Mouse (Mus musculus) urinary bladder, postnatal 14 days (tissue): ENCODE measurements at regions not wholly inside any gene's neighbourhood (a gene's known extent, or its start where the extent isn't known, plus 50 kb on each side); places are given as distances from the start of the nearest gene placed in this dataset.
A peak's percentile ranks its signal among the peaks of the same experiment; 100 is the strongest.

Experiments used
- DNase-seq: peaks from one replicate; pipeline ENCODE4 v3.0.0; 2021; ENCODE audit warnings: low spot score

GRCm38 (mm10) chr1:71900106-71901074 lies 247.4 kb upstream of the Fn1 start:
- DNase-seq = no peak

- no peak for DNase-seq
These were observed 246.1 kb upstream of the Fn1 start for GRCm38 (mm10) chr1:71899128-71899527.

DNA sequence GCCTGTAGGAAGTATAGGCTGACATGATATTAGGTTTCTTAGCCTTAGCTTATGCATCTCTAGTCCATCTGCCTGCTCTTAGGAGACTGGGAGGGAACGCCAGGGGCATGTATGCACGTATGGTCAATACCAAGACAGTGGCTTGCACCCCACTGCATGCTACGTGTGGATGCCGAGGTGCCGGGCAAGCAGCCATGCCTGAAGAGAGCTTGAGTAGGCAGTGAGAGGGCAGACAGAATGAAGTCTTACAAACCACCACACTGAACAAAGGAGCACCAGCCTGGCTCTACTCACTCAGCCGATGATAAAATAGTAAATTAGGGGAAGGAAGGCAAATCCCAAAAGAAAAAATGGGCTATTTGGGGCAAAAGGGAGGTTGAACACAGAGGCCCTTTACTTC lies 245.2 kb upstream of the Fn1 start:
- no peak for DNase-seq

GRCm38 (mm10) chr1:71897464-71898051 lies 244.6 kb upstream of the Fn1 start:
- DNase-seq = peak; percentile 27

DNA sequence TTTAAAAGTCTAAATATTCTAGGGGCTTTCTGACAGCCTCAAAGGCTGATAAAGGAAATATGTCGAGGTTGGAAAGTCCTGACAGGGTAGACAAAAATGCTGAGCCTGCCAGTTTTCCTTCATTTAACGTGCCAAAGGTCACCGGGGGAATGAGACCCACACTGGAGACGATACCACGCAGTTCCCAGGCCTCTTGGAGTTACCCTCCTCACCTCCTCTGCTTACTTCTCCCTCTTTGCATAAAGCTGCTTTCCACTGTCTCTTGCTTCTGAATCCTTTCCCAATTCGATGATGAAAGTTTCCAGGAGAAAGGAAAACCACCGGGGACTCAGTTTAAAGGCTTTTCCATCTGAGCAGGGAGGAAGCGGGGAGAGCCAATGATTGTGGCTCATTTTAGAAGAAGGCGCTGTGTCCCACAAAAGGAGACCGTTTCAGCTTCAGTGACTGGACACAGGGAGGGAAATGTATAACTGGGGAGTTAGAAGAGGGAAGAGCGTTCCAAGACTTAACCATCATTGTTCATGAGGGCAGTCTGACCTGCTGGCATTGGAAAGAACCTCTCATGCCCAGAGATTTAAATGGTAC lies 243.2 kb upstream of the Fn1 start:
- no peak for DNase-seq

DNA sequence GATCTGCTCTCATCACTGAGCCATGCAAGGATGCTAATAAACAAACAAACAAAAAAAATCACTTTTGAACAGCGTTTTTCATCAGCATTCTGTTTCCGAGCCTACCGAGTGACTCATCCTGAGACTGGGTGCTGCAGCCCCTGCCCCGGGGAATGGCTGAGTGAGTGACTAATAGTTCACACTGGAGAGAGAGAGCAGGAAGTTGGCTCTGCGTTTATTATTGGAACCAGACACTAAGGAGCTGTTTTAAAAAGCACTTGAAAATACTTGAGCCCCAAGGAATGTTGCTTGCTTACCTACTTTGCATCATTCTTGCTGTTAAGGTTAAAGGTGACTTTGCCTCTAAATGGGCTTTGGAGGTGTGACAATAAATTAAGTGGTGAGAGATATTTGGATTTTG lies 240.6 kb upstream of the Fn1 start:
- peak; percentile 53 for DNase-seq

GRCm38 (mm10) chr1:71887809-71888208 lies 234.8 kb upstream of the Fn1 start:
- DNase-seq = no peak

- DNase-seq = no peak
These were observed 233.9 kb upstream of the Fn1 start for GRCm38 (mm10) chr1:71886903-71887302.

- no peak for DNase-seq
These were observed 233.2 kb upstream of the Fn1 start for GRCm38 (mm10) chr1:71886233-71886632.

DNA sequence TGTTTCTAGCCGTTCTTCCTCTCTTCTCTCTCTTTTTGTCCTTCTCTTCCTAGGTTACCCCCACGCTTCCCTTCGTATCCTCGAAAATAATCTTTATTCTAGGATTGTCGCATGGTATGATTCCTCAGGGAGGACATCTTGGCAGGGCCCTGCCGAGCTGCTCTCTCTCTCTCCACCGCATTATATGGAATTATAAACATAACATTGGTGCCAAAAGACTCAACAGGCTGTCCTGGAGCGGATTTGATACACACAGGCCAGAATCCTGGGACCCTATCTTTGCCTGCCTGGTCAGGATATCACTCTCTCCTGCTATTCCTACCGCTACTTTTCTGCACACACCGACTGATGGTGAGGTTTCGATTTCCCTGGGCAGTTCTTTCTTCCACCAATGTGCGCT lies 228.9 kb upstream of the Fn1 start:
- DNase-seq = no peak

- no peak for DNase-seq
These were observed 228.2 kb upstream of the Fn1 start for GRCm38 (mm10) chr1:71881191-71881590.

GRCm38 (mm10) chr1:71880480-71880879 lies 227.5 kb upstream of the Fn1 start:
- no peak for DNase-seq

- no peak for DNase-seq
These were observed 223.9 kb upstream of the Fn1 start for GRCm38 (mm10) chr1:71876712-71877401.

GRCm38 (mm10) chr1:71874037-71874436 lies 221.0 kb upstream of the Fn1 start:
- DNase-seq = no peak

- no peak for DNase-seq
These were observed 212.7 kb upstream of the Fn1 start for GRCm38 (mm10) chr1:71865670-71866069.

- DNase-seq = no peak
These were observed 211.7 kb upstream of the Fn1 start for GRCm38 (mm10) chr1:71864749-71865148.

DNA sequence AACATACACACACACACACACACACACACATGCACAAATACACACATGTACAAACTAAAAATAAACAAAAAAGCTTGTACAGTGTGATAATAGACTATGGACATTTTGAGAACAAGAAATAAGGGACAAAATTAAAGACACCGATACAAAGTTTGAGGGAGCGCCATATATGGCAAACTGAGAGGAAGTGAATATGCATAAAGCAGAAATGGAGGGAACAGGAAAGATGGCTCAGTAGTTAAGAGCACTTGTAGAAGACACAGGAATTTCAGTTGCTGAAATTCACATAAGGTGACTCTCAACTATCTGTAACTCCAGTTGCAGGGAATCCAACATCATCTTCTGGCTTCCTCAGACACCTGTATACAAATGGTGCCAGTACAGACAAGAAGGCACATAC lies 200.2 kb upstream of the Fn1 start:
- DNase-seq = no peak

DNA sequence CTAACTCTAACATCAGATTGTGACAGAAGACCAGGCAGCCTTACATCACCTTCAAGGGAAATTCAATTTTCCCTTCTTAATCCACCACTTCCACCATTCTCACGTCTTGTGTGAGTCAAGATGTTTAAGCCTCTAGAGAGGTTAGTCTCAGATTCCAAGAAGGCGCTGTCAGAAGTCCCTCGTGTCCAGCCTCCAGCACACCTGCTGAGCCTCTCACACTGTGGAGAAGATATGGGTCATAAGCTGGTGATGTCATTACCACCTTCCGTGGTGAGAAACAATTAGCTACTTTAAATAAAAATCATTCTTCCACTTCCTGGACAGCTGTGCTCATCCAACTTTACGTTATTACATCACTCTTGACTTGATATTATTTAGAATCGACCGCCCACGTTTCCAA lies 198.3 kb upstream of the Fn1 start:
- no peak for DNase-seq

GRCm38 (mm10) chr1:71848656-71849055 lies 195.7 kb upstream of the Fn1 start:
- no peak for DNase-seq

DNA sequence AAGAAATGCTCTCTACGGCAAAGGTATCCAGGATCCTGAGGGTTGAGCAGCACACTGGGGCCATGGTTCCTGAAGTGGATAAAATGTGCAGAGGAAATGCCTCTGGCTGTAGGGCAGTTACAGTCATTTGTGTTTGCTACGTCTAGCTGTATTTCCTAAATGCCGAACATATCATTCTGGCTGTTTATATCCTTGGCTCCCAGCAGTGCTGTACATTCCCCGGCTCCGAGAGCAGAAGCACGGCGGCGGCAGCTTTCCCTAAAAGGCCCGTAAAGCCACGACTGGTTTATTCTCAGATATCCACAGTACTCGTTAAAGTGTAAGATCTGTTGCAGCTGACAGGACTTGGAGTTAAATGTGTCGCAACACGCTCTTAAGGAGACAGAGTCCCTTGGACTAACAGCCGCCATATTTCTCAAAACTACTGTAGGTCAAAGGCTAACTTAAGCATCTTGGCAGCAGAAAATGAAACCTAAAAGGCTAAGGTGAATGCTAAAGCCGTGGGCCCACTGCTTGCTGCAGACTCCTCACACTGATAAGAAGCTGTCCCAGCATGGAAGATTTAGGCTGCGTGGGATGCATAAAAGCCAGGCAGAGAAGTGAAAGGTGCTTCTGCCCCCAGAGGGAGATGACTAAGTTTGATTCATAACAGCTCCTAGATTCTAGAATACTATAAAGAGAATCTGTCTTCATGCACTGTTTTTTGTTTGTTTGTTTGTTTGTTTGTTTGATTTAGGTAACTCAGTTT lies 192.1 kb upstream of the Fn1 start:
- DNase-seq = peak; percentile 47

DNA sequence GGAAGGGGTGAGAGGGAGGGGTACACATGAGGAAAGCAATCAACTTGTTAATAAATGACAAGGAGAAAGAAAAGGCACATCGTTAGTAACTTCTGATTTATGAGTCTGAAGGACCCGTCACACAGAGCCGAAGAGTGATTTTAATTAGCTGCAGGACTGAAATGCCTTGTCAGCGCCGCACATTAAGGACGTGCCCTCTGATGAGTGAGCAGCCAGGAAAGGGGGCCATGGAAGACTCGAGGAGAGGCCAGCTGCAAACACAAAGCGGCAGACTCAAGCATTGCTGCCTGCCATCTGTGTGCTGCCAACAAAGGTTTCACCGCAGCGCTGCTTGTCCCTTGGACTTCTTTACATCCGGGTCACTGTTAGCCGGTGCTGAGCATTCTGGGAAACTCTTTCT lies 184.8 kb upstream of the Fn1 start:
- DNase-seq = peak; percentile 4
